Mouse (Mus musculus) embryo, embryonic 11.5 days (tissue): ENCODE data around the gene Ndufs4.
"Not testable (repeated sequence)": the region's sequence is repeated elsewhere in the genome, so short reads cannot be mapped to it uniquely, and the experiment has no call there.

ENCODE experiments used
- DNase-seq: peaks from one replicate; pipeline ENCODE4 v3.0.0-alpha.2; 2012; ENCODE audit warnings: low read depth, low spot score

Ndufs4 gene

DNA sequence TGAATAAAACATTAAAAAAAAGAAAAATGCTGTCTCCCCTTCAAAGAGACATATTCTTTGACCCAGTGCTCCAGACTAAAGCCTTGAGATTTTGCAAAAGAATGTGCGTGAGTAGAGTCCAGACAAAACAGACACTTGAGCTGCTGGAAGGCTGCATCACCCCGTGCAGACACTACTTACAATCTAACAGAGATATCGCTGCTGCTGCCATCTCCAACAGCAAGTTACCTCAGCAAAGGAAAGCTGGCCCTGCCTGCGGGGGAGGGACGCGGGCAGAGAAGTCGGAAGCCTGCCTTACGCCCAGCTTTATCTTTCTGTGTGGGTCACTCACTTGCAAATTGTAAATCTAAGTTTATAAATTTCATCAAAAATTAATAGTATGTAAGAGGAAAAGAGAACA lies 45.1 kb downstream of the Ndufs4 start:
- no peak for DNase-seq

DNA sequence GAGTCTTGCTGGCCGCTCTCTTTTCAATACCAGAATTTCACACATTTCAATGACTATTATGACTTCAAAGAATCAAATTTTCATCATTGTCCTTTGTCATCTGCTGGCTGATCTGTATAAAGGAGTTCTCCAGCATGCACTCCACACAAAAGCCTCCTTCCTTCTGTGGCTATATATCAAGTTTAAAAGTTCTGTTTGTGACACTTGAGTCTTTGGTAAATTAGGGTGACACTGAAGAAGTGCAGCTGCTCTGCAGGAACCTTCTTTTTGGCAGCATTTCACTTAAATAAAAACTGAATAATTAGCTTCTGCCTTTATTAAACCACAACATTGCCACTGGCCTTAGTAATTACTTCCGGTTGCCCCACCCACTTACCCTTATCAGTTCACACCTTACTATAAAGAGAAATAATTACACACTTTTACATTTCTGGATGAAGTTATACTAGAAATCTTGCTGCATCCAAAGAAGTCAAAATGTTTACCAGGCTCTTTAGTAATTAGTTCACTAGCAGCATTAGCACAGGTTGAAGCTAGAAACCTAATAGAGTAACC lies 68.1 kb downstream of the Ndufs4 start:
- DNase-seq, result no peak

DNA sequence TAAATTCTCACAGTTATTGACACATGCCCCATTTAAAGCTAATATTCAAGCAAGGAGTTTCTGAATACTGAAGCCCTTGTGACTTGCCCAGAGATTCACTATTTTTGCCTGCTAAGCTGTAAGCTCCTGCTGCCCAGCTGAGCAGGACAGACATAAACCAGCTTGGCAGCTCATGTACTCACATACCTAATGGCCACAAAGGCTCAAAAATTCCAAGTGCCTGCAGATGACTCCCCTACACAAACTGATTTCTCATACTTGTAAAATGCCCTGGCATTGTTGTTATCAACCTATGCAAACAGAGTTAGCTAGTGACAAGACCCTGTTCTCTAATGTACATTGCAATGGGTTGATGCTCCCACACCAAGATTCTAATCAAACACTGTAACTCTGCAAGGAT lies 68.9 kb downstream of the Ndufs4 start:
- no peak for DNase-seq

DNA sequence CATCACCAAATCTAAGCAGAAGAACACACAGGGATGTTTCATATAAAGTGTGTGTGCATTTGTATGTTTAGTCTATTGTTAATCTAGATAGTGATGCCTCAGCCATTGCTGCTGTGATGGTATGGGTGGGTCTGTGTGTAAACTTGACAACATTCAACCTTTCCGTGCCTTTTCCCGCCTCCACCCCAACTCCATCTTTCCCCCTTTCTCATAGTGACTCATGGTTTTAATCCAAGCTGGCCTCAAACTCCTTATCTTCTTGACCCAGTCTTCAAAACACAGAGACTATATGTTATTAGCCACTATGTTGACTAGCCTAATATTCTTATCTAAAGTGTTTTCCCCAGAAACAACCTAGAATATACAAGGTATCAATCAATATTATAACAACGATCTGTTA lies 72.7 kb downstream of the Ndufs4 start:
- no peak for DNase-seq

DNA sequence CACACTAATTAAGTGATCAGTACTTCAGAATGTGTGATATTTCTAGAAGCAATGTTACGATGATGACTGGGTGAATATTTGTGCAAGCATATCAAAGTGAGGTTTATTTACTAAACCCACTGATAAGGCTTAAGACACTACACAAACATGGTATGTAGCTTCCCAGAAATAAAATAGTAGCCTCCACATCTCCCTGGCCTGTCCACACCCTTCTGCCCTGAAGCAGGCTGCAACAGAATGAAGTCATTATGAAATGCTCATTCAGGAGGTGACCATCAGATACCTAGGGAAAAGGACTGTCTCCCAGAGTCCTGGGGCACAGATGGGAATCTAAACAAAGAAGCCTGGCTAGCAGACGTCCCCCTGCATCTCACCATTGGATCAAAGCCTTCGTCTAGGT lies 73.1 kb downstream of the Ndufs4 start:
- DNase-seq, result no peak

DNA sequence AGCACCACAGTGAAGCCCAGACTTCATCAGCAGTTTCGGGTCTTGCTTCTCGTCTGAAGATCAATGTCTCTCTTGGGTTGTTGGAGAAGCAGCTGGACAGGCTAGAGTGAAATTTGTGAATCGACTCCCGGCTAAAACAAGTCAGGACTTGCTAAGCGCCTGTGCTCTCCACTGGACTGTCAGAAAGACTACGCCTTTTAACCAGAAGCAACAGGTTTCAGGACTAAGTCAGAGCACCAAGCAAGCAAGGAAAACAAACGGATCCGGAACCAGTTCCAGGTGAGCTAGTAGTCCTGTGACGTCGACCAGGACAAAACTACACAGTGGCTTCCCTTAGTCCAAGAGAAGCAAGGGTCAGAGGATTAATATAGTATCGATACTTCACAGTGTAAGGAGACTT lies 77.5 kb downstream of the Ndufs4 start:
- no peak for DNase-seq

DNA sequence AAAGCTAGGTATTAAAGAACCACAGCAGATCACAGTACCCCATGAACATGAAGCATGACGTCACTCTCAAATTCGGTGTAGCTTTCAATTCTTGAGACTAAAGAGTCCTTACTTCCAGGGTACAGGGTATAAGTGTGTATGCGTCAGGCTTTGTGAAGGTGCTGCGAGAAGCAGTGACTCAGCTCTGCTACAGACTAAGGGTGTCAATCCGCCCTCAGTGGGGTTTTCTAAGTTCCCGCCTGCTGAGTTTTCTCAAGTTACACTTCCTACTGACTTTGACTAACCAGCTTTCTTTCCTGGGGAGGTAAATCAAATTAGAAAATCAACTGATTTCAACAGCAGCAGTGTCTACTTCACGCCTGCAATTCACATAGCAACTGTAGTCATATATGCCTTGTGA lies 83.4 kb downstream of the Ndufs4 start:
- no peak for DNase-seq

DNA sequence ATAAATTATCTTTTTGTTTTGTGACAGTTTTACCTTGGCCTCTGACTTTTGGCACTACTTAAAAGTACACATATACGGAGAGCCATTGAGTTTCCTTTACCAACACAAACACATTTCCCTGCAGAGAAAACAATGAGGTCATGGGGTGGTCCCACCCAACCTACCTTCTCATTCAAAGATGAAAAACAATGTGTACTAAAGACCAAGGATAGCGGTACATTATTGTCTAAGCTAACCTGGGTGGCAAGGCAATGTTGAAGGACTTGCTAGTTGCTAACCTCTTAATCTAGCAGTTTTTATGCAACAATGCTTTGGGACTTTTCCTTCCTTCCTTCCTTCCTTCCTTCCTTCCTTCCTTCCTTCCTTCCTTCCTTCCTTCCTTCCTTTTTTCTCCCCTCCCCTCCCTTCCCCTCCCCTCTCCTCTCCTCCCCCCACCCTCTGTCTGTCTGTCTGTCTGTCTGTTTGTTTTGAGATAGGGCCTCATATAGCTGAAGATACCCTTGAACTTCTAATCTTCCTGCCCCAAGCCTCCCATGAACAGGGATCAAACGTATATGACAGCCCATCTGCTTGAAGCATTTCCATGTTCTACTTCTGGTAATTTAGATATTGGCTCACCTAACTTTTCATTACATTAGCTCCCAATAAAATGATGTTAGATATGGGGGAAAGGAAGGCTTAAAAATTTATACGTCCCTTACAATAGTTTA lies 84.4 kb downstream of the Ndufs4 start:
- DNase-seq, result no peak

DNA sequence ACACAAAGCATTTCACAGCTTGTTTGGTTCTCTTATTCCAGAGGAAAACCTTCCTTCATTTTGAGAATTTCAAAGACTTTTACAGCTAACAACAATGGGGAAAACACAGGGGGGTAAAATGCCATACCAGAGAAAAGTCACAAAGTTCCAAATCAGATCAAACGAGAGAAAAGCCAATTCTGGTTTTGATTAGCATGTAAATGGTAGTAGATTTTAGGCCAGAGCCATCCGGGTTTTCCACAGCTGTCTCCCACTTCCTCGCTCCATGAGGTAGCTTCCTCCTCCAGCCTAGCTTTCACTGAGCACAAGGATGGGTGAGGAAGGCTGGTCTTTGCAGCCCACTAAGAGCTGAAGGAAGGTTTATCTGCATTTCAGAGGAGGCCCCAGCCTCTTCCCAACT lies 90.3 kb downstream of the Ndufs4 start:
- no peak for DNase-seq

DNA sequence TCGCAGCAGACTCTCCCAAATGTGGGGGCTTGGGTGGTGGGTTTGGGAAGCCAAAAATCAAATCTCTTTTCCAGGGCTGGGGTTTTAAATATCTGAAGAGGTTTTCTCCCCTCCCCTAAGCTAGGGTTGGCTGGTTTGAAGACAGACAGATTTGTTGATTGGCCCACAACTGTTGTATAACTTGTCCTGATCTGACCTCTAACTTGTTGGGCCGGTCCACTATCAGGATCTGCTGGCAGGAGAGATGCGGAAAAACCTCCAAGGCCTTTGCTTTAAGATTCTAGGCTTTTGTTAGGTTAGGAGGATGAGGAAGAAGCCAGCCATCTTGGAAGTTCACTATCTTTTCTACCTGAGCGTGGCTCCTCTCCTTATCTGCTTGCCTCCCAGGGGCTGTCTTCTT lies 91.5 kb downstream of the Ndufs4 start:
- no peak for DNase-seq

DNA sequence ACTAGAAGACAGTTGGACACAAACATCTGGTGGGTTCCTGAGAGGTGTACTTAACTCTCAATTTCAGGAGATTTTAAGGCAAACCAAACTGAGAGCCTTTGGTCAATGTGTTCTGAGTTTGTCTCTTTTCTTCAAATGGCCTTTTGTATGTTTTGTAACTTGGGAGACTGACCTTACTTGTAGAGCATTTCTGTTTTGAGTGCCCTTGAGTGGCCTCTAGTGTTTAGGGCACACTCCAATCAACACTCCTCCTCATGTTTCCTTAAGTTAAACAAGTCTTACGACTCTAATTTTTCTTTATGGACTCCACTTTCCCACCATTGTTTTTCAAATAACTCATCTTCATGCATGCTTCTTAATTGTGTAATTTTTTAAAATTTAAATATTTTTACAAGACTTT lies 98.6 kb downstream of the Ndufs4 start:
- no peak for DNase-seq

DNA sequence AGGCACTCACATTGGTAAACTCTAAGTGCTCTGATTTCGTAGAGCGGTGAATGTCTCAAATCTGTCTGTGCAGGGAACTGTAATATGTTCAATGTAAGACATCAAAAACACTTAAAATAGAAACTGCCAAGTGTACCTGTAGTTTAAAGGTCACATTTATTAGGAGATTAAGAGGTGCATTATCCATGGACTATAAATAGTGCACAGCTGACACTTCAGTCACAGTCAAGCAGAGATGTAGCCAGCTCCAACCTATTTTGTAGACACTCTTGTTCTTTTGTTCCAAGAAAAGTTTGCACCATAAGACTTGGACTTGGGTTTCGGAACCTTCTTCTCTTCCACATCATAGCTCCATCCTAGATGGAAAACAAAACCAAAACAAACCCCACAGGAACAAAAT lies 99.5 kb downstream of the Ndufs4 start:
- DNase-seq, result no peak

DNA sequence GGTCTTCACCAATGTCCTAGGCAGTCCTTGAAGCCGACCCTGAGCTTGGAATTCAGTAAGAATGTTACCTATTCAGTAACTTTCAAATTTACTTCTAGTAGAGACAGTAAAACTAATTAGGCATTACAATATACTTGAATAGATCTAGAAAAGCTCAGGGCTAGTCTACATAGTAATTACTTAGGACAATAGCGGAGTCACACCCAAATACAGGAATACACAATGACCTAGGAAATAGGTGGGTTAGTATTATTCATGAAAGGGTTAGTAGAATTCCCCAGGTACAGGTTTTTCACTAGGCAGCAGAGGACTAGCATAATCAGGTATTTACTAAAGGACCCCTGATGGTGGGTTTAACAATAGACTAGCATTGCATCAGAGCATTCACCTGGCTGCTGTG lies 109.4 kb downstream of the Ndufs4 start:
- DNase-seq, result not testable (repeated sequence)

DNA sequence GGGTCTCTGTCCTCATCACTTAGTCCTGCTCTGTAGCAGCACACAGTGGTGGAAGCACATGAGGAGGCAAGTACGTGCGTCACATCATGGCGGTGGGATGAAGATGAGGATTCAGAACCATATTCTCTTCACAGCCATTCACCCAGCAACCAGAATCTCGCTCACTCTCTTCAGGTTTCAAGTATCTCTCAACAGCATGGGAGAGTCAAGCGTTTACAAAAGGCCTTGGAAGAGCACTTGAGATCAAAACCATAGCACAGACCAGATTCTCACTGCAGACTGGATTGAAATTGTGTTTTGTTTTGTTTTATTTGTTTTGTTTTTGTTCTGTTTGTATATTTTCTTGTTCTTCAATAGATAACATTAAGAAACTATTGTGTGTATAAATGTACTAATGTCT lies 110.8 kb downstream of the Ndufs4 start:
- no peak for DNase-seq

DNA sequence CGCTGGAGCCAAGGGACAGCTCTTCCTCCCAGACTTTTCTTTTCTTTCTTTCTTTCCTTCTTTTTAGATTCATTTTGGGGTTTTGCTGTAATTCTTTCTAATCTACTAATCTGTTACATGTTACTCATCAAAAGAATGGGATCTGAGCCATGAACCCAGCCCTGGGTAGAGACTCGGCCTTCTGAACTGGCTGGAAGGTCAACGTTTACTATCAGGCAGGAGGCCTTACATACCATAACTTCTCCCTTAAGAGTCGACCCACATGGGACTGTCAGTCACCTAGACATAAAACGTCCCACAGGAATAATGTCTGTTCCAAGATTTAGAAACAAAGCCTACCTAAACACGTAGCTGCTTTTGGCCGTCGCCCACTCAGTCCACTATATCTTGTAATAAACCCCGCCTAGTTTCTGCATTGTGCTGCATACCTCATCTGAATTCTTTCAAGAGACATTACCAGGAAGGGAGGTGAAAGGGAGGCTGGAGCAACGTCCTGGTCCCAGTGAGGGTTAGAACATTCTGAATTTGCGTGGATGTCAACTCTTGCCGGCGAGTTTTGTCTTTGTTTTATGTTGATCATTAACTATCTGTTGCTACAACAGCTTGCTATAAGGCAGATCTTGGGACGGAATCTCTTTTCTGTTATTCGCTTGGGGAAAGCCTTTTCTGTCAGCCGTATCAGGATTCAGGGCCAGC lies 116.5 kb downstream of the Ndufs4 start:
- no peak for DNase-seq

DNA sequence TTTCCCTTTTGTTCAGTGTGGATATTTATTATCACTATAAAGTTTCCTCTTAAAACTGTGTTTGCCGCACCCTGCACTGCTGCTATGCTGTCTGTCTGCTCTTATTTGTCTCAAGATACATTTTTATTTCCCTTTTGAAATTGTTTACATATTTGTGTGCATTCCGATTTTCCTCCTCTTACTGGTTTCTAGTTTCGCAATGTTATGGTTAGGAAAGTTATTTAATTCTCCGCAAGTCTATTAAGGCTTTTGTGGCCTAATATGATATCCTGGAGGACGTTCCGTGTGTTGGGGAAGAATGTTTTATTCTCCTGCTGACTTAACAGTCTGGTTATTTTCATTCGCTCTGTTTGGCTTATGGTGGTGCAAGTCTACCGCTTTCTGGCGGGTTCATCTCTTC lies 120.3 kb downstream of the Ndufs4 start:
- no peak for DNase-seq

DNA sequence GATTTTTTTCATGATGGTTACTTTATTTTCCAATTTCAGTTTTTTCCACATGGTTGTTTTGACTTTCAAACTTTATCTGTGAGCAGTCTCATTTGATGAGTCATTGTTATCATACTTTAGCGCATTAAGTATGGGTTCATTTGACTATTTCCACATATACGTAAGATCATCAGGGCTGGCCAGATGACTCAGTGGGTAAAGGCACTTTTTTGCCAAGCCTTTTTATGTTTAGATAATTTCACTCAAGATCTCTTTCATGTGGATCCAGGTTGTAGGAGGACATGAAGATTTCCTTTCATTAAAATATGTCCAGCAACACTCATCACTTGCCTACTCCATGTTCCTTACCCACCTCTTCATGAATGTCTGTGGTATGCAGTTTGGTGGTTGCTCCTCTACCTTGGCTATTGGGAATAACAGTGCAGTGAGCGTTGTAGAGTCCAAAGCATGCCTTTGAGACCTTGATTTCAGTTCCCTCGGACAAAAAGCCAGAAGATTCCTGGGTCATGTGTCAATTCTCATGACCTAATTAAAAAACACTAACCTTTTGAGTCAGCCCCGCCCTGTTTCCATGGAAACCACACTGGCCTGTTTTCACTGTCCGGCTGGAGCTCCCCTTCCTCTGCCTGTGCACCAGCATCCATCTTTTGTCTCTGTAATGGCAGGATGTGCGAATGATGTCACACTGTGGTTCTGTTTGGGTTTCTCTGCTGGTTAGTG lies 127.4 kb downstream of the Ndufs4 start:
- no peak for DNase-seq

DNA sequence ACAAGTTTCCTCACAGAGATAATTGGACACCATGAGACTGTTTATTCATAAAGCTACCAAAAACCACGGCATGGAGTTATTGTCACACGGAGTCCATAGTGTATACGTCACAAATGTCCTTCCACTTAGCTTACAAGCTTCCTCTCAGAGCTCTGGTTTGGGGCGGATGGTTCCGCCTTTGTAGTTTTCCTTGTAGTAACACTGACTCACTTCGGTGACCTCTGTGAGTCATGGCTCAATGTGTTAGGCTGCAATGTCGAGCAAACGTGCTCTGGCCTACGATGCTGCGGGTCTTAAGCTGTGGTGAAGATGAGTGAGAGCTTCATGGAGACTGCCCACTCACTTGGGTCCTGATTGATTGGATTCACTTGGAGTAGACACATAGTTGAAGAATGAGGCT lies 133.4 kb downstream of the Ndufs4 start:
- no peak for DNase-seq
